Mouse (Mus musculus): ENCODE results near the gene Stim1.
"Not testable (repeated sequence)": the region's sequence is repeated elsewhere in the genome, so short reads cannot be mapped to it uniquely, and the experiment has no call there.

Gene Stim1

DNA sequence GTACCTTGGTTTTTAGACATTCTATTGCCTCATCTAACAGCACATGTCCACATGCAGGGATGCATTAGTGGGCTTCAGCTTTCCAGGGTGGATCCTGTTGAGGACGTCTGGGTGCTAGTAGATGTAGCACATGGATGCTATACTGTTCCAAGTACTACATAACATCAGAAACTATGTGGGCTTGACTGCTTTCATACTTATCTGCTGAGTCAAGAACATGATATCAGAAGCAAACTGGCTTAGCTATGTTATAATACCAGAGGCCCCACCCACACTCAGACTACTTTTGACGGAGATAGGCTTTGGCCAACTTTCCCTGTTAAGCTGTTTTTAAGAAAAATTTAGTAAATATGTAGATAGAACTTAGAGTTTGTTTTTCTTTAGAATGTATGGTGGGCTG is 176.7 kb downstream of the Stim1 start:
- no peak for DNase-seq (ENCODE audit: low spot score)

GRCm38 (mm10) chr7:102446438-102446837 is 178.8 kb downstream of the Stim1 start:
- DNase-seq (ENCODE audit: low spot score), result no peak

DNA sequence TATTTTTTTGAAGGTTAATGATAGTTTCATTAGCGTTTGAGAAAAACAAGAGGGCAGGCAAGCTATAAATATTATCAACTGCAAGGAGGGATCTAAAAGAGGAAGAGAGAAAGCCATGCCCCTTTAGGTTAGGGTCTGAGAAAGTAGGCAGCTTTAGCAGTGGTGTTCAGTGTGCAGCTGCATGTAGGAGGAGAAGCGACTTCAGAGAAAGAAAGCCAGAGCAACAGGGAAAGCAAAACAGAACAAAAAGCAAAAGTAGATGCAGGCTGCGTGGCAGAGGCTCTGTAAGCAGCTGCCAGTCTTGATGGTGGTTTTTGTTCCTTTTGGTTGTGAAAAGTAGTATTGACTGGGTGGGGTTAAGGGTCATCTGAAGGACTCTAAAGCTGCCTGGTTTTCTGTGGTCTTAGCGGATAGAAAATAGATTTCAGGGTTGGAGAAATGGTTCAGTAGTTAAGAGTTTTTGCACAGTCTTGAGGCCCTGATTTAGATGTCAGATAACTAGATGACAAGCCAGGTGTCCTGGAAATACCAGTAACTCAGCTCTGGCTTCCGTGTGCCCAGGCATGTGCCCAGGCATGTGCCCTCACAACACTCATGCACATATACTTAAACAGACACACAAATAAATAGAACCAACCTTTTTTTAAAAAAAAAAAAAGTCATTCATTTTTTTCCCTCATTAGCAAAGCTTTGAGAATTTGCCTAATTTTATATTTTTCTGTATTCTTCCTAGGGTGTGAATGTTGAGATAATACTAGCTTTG is 191.2 kb downstream of the Stim1 start:
- DNase-seq (ENCODE audit: low spot score), result no peak

GRCm38 (mm10) chr7:102467566-102467965 is 200.0 kb downstream of the Stim1 start:
- no peak for DNase-seq (ENCODE audit: low spot score)

DNA sequence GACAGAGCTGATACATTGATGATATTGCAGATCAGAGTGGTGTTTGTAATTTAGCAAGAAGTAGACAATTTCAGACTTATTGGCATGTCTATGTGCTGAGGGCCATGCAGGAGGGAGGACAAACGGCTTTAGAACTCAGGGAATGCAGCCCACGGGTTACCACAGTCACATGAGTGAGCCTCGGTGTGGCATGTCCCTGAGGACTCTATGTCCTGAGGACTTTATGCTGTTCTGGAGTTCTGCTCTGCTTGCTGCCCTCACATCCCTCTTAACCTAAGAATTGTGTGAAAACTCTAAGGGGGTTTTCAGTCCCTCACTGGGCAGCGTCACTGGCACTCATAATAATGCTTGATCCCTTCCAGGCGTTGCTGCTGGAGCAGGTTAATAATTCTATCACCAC is 205.1 kb downstream of the Stim1 start:
- no peak for DNase-seq (ENCODE audit: low spot score)

- DNase-seq (ENCODE audit: low spot score), result no peak
Observed at GRCm38 (mm10) chr7:102476601-102477000, 209.0 kb downstream of the Stim1 start.

DNA sequence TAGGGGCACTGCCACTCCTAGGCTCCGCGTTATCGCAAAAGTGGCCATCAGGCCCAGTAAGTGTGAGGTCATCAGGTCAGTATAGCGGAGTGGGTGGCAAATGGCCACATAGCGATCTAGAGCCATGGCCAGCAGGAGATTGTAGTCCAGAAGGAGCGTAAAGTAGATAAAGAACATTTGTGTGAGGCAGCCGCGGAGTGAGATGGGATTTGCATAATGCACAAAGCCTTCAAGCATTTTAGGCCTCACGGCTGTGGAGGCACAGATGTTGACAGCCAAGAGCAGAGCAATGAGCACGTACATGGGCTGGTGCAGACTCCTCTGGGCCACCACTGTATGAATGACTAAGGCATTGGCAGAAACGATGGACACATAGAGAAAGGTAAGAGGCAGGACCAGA is 209.8 kb downstream of the Stim1 start:
- DNase-seq (ENCODE audit: low spot score), result no peak

DNA sequence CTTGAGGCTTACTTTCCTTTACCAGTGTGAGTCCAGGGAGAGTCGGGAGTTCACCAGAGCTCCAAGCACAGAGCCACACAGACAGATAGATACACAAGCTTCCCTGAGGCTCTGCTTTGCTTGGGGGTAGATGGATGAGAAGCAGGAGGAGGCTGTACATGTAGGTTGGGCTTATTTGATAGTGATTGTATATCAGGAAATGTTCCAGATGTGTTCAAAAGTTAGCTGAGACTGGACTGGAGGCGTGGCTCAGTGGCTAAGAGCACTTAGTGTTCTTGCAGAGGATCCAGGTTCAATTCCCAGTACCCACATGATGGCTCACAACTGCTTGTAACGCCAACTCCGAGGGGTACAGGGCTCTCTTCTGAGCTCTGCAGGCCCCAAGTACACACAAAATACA is 210.8 kb downstream of the Stim1 start:
- no peak for DNase-seq (ENCODE audit: low spot score)

GRCm38 (mm10) chr7:102478926-102479325 is 211.3 kb downstream of the Stim1 start:
- no peak for DNase-seq (ENCODE audit: low spot score)

GRCm38 (mm10) chr7:102479368-102480078 is 211.9 kb downstream of the Stim1 start:
- DNase-seq (ENCODE audit: low spot score), result peak; percentile 57

DNA sequence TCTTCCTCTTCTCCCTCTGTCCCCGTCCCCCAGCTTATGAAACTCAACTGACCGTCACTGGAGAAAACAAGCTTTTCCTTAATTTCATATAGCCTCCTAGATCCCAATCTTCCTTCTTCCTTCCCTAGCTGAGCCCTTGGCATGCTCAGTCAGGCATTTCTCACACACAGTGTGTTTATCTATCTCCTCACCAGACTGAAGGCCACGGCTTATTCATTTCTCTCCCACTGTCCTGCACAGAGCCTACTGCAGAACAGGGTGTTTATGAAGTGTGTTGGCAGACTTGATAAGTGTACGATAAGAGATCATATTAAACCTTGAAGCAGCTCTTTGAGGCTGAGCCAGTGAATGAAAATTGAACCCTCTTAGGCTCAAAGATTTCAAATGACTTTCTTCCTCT is 213.2 kb downstream of the Stim1 start:
- peak; percentile 74 for DNase-seq (ENCODE audit: low spot score)

GRCm38 (mm10) chr7:102481579-102481978 is 214.0 kb downstream of the Stim1 start, which contains the start of gene Olfr543:
TSS of gene Olfr543 (minus strand) at chr7:102481679.
- DNase-seq (ENCODE audit: low spot score), result no peak

- no peak for DNase-seq (ENCODE audit: low spot score)
Observed at GRCm38 (mm10) chr7:102483665-102484064, 216.1 kb downstream of the Stim1 start.

DNA sequence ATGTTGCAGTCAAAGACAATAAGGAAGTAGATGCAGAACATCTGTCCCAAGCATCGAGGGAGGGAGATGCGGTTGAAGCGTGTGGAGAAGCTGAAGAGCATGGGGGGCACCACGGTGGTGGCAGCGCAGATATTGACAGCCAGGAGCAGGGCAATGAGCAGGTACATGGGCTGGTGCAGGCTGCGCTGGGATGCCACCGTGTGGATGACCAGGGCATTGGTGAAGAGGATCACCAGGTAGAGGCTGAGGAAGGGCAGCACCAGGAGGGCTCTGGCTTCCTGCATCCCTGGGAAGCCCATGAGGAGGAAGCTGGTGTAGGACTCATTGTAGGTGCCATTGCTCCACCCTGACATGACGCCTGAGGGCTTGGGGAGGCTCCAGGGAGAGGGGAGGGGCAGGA is 217.2 kb downstream of the Stim1 start:
- not testable (repeated sequence) for DNase-seq (ENCODE audit: low spot score)

- DNase-seq (ENCODE audit: low spot score), result no peak
Observed at GRCm38 (mm10) chr7:102486105-102486504, 218.5 kb downstream of the Stim1 start.
